Mouse (Mus musculus): ENCODE results near the gene Pdzd2. TPM values are rescaled to one million over a fixed set of nuclear protein-coding genes. Genes with fewer than 3 reads are reported as not detected.

The Pdzd2 gene
- polyA plus RNA-seq, 1 experiment from 2014 or later = 1.0 TPM

DNA sequence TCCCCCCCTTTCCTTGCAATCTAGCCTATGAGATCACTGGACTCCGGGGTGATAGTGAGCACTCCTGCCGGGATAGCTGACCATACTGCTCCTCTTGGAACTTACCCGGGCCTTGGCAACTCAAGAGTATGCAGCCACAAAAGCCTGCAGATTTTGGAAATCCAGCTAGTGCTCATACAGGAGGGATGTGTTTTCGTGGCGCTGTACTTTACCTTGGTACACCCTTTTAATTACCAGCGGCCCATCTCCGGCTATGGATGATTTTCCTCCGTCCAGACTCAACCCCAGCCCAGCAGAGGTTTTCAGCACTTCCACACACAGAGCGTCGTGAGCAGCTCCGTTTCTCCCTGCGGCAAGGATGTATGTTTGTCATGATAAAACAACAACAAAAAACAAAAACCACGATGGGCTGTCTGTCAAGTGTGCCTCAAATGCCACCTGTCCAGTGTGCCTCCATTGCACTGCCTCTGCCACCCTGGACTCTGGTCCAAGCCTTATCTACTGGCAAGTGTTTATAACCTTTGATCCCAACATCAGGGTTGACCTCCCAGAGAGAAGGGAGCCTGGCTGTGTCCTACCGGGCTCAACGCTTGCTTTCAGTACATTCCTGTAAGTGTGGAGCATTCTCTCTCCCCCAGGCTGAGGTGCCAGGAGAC is 374.2 kb downstream of the Pdzd2 start:
- Histone ChIP-seq H3K27ac (ENCODE audit: low read length) (no peak overlapping the region), H3K4me3 (ENCODE audit: low read depth, low read length) (no peak overlapping the region), H3K4me2 (ENCODE audit: low read depth, low read length) (no peak overlapping the region), H3K36me3 (ENCODE audit: control insufficient read depth, insufficient read depth) (no peaks in the 10 kb centered on the region), H3K27me3 (ENCODE audit: control insufficient read depth, insufficient read depth, low read depth, low read length) (no peaks in the 10 kb centered on the region), H3K9ac (ENCODE audit: low read depth, low read length) (no peak overlapping the region), H3K9me3 (replicated peaks; ENCODE audit: control insufficient read depth, low read length) (no peaks in the 10 kb centered on the region), H3K4me1 (ENCODE audit: control insufficient read depth, low read depth, low read length) (peaks cover 27% of the 10 kb centered on the region)
- 72% methylated on average over 15 of the region's 15 CpGs for WGBS (ENCODE audit: insufficient replicate concordance)
- ATAC-seq (ENCODE audit: low read depth) = peak; percentile 25; the same call in 1 of the 2 replicates

DNA sequence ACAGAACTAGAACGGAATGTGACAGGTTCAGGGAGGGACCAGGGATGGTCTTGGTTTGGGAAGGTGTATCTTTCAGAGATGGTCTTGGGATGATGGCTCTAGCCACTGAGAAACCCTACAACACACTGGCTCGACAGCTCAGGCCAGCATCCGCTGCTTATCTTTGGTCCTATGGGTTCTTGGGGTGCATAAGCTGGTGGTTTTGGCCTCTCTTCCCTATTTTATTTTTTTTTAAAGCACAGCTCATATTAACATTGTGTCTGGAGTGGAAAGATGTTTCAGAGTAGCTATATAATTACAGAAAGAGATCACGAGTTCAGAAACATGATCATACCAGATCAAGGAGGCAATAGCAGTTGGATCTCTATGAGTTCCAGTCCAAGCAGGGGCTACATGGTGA is 375.6 kb downstream of the Pdzd2 start:
- H3K4me2 ChIP-seq (ENCODE audit: low read depth, low read length) = no peak overlapping the region
- H3K9me3 ChIP-seq (replicated peaks; ENCODE audit: control insufficient read depth, low read length) = no peaks in the 10 kb centered on the region
- peaks cover 27% of the 10 kb centered on the region for H3K4me1 ChIP-seq (ENCODE audit: control insufficient read depth, low read depth, low read length)
- no peak overlapping the region for H3K9ac ChIP-seq (ENCODE audit: low read depth, low read length)
- no peaks in the 10 kb centered on the region for H3K36me3 ChIP-seq (ENCODE audit: control insufficient read depth, insufficient read depth)
- H3K4me3 ChIP-seq (ENCODE audit: low read depth, low read length) = no peak overlapping the region
- H3K27me3 ChIP-seq (ENCODE audit: control insufficient read depth, insufficient read depth, low read depth, low read length) = no peaks in the 10 kb centered on the region
- no peak for ATAC-seq (ENCODE audit: low read depth)
- WGBS (ENCODE audit: insufficient replicate concordance) = 60% methylated on average over 4 of the region's 4 CpGs
- H3K27ac ChIP-seq (ENCODE audit: low read length) = no peak overlapping the region

DNA sequence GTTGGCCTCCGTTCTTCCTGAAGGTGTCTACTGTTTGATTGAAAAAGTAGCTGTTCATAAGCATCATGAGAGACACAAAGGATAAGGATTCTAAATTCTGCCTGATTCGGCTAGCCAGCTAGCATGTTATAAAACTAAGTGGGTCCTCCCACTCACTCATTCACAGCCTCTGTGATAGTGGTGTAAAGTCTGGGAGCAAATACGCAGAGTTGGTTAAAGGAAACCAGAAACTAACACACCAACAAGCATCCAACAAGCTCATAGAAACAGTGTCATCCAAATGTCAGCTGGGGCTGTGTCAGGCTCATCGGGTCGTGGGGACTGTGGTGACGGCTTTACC is 377.1 kb downstream of the Pdzd2 start:
- Histone ChIP-seq H3K9me3 (replicated peaks; ENCODE audit: control insufficient read depth, low read length) (no peaks in the 10 kb centered on the region), H3K4me1 (ENCODE audit: control insufficient read depth, low read depth, low read length) (peaks cover 19% of the 10 kb centered on the region), H3K4me3 (ENCODE audit: low read depth, low read length) (no peak overlapping the region), H3K27me3 (ENCODE audit: control insufficient read depth, insufficient read depth, low read depth, low read length) (no peaks in the 10 kb centered on the region), H3K4me2 (ENCODE audit: low read depth, low read length) (no peak overlapping the region), H3K9ac (ENCODE audit: low read depth, low read length) (no peak overlapping the region), H3K36me3 (ENCODE audit: control insufficient read depth, insufficient read depth) (no peaks in the 10 kb centered on the region), H3K27ac (ENCODE audit: low read length) (no peak overlapping the region)
- ATAC-seq (ENCODE audit: low read depth) = no peak
- 79% methylated on average over 6 of the region's 6 CpGs for WGBS (ENCODE audit: insufficient replicate concordance)

DNA sequence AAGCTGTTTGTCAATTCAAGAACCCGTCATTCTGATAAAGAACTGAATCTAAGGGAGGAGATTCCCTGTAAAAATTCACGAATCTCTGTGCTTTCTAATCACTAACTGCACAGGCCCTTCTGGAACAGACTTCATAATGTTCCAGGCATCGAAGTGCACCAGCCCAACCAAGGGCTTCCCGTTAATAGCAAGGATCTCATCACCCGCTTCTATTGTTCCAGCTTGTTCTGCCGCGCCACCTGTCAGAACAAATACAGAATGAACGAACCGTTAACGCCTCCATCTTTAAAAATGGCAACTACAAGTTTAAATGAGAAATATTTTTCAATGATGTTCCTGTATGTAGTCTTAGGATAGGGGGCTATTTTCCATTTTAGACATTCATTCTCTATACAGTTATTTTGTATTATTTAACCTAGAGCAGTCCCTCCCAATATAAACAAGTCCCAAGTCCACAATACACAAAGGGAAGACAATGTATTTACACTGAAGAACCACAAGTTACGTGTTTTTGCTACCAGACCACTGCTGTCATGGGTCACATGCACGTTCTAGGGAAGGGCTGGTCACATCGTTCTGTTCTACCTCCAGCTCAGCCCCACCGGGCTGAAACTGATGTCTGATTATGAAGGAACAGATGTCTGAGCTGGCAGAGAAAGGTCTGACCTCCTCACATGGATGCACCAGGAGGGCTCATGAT is 377.6 kb downstream of the Pdzd2 start:
- Histone ChIP-seq H3K36me3 (ENCODE audit: control insufficient read depth, insufficient read depth) (no peaks in the 10 kb centered on the region), H3K27me3 (ENCODE audit: control insufficient read depth, insufficient read depth, low read depth, low read length) (no peaks in the 10 kb centered on the region), H3K27ac (ENCODE audit: low read length) (no peak overlapping the region), H3K9ac (ENCODE audit: low read depth, low read length) (no peak overlapping the region), H3K9me3 (replicated peaks; ENCODE audit: control insufficient read depth, low read length) (no peaks in the 10 kb centered on the region), H3K4me2 (ENCODE audit: low read depth, low read length) (no peak overlapping the region), H3K4me3 (ENCODE audit: low read depth, low read length) (no peak overlapping the region), H3K4me1 (ENCODE audit: control insufficient read depth, low read depth, low read length) (peaks cover 13% of the 10 kb centered on the region)
- 76% methylated on average over 14 of the region's 14 CpGs for WGBS (ENCODE audit: insufficient replicate concordance)
- ATAC-seq (ENCODE audit: low read depth) = no peak

DNA sequence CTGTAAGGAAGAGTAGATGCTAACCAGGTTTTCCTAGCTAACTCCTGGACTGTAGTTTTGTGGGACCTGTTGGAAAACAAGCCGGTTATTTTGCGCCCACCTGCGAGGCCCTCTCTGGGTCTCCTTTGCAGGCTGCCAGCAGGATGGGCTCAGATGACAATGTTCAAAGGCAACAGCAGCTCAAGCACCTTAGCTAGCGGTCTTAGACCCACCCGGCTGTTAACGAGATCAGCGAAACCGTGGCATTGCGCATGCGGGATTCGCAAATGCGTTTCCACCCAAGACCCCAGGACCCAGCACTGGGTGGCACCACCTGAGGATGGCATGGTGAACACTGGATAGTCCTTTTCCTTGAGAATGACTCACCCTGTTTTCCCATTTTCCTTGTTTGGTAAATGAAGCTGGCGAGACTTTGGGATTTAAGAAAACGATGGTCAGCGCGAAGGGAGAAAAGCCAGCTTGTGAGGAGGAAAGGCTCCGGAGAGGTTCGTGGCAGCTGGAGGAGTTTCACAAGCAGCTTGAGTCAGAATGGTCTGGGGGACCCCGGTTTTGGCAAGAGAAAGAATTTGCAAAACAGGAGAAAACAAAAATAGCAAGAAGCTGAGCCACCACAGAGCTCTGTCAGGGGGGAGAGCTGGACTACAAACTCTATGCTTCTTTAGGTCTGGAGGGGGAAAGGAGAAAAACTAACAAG is 379.1 kb downstream of the Pdzd2 start:
- 79% methylated on average over 19 of the region's 19 CpGs for WGBS (ENCODE audit: insufficient replicate concordance)
- Histone ChIP-seq H3K4me2 (ENCODE audit: low read depth, low read length) (no peak overlapping the region), H3K9ac (ENCODE audit: low read depth, low read length) (no peak overlapping the region), H3K27me3 (ENCODE audit: control insufficient read depth, insufficient read depth, low read depth, low read length) (no peaks in the 10 kb centered on the region), H3K4me1 (ENCODE audit: control insufficient read depth, low read depth, low read length) (peaks cover 3% of the 10 kb centered on the region), H3K27ac (ENCODE audit: low read length) (no peak overlapping the region), H3K4me3 (ENCODE audit: low read depth, low read length) (no peak overlapping the region), H3K36me3 (ENCODE audit: control insufficient read depth, insufficient read depth) (no peaks in the 10 kb centered on the region), H3K9me3 (replicated peaks; ENCODE audit: control insufficient read depth, low read length) (no peaks in the 10 kb centered on the region)
- ATAC-seq (ENCODE audit: low read depth) = no peak

DNA sequence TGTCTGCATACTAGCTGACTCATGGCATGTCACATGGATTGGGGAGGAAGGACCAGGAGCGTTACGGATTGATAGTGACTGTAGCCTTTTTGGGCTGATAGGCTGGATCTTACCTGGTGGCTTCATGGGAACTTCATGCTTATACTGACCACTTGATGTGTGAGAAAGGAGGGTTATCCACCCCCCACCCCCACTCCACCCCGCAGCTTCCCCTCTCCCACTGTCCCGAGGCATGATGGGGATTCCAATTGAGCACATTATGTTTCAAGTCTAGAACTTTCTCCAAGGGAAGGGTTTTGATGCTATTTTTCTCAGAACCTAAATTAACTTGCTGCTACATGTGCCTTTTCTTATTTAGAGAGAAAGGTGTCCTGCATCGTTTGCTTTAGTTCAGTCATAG is 381.3 kb downstream of the Pdzd2 start:
- H3K9me3 ChIP-seq (replicated peaks; ENCODE audit: control insufficient read depth, low read length) = no peaks in the 10 kb centered on the region
- 84% methylated on average over 5 of the region's 5 CpGs for WGBS (ENCODE audit: insufficient replicate concordance)
- H3K4me2 ChIP-seq (ENCODE audit: low read depth, low read length) = no peak overlapping the region
- no peak overlapping the region for H3K9ac ChIP-seq (ENCODE audit: low read depth, low read length)
- no peaks in the 10 kb centered on the region for H3K4me1 ChIP-seq (ENCODE audit: control insufficient read depth, low read depth, low read length)
- peaks cover 11% of the 10 kb centered on the region for H3K36me3 ChIP-seq (ENCODE audit: control insufficient read depth, insufficient read depth)
- no peak overlapping the region for H3K27ac ChIP-seq (ENCODE audit: low read length)
- H3K4me3 ChIP-seq (ENCODE audit: low read depth, low read length) = no peak overlapping the region
- ATAC-seq (ENCODE audit: low read depth) = no peak
- no peaks in the 10 kb centered on the region for H3K27me3 ChIP-seq (ENCODE audit: control insufficient read depth, insufficient read depth, low read depth, low read length)

DNA sequence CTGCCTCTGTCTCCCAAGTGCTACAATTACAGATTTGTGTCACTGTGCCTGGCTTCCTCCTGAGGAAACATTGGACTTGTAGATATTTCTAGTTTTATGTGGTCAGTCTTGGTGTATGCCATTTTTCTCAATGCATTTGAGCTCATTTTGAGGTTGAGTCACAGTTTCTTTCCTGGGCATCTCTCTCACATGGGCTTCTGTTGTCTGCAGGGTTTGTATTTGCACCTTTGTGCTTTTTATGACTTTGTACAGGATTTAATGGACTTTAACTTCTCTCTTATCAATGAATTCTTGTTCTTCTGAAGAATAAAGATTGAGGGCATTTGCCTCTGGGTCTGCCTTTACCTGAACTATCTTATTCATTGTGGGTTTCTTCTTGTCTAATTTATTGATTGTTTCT is 382.3 kb downstream of the Pdzd2 start:
- H3K27me3 ChIP-seq (ENCODE audit: control insufficient read depth, insufficient read depth, low read depth, low read length) = no peaks in the 10 kb centered on the region
- H3K9me3 ChIP-seq (replicated peaks; ENCODE audit: control insufficient read depth, low read length) = no peaks in the 10 kb centered on the region
- ATAC-seq (ENCODE audit: low read depth) = no peak
- H3K4me3 ChIP-seq (ENCODE audit: low read depth, low read length) = no peak overlapping the region
- H3K27ac ChIP-seq (ENCODE audit: low read length) = no peak overlapping the region
- peaks cover 17% of the 10 kb centered on the region for H3K36me3 ChIP-seq (ENCODE audit: control insufficient read depth, insufficient read depth)
- H3K4me1 ChIP-seq (ENCODE audit: control insufficient read depth, low read depth, low read length) = no peaks in the 10 kb centered on the region
- no peak overlapping the region for H3K4me2 ChIP-seq (ENCODE audit: low read depth, low read length)
- no peak overlapping the region for H3K9ac ChIP-seq (ENCODE audit: low read depth, low read length)

DNA sequence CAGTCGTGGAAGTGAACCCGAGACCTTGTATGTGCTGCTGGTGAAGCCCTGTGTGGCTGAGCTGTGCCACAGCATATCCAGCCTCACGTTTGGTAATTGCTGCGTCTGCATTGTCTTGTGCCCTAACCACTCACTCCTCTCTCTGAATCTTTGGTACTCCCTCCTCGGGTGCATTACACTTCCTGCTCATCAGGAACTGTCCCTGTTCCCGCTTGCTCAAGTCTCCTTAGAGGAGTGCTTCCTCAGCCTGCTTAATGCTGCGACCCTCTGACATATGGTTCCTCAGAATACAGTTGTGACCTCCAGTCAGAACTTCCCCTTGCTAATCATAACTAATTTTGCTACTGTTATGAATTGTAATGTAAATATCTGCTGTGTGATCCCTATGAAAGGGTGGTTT is 383.8 kb downstream of the Pdzd2 start:
- H3K4me1 ChIP-seq (ENCODE audit: control insufficient read depth, low read depth, low read length) = no peaks in the 10 kb centered on the region
- H3K27ac ChIP-seq (ENCODE audit: low read length) = no peak overlapping the region
- WGBS (ENCODE audit: insufficient replicate concordance) = 64% methylated on average over 7 of the region's 7 CpGs
- H3K4me3 ChIP-seq (ENCODE audit: low read depth, low read length) = no peak overlapping the region
- no peaks in the 10 kb centered on the region for H3K27me3 ChIP-seq (ENCODE audit: control insufficient read depth, insufficient read depth, low read depth, low read length)
- H3K36me3 ChIP-seq (ENCODE audit: control insufficient read depth, insufficient read depth) = peaks cover 25% of the 10 kb centered on the region
- no peak overlapping the region for H3K9ac ChIP-seq (ENCODE audit: low read depth, low read length)
- ATAC-seq (ENCODE audit: low read depth) = no peak; the same call in 1 of the 2 replicates
- H3K9me3 ChIP-seq (replicated peaks; ENCODE audit: control insufficient read depth, low read length) = no peaks in the 10 kb centered on the region
- H3K4me2 ChIP-seq (ENCODE audit: low read depth, low read length) = no peak overlapping the region

DNA sequence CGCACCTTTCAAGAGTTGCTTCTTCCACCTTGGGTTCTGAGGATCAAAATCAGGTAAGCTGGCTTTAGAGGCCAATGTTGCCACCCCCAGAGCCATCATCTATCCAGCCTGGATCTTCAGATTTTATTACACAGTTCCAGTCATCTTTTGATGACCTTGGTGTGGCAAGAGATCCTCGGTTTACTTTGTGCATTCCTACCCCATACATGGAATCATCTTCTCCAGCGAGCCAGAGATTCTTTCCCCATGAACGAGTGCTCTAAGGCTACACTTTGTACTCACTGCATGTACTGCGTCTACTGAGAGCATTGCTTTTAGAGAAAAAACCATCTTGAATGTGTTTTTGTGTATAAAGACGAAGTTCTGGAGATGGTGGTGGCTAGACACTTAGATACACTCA is 384.5 kb downstream of the Pdzd2 start:
- Histone ChIP-seq H3K27me3 (ENCODE audit: control insufficient read depth, insufficient read depth, low read depth, low read length) (no peaks in the 10 kb centered on the region), H3K9ac (ENCODE audit: low read depth, low read length) (no peak overlapping the region), H3K4me1 (ENCODE audit: control insufficient read depth, low read depth, low read length) (no peaks in the 10 kb centered on the region), H3K4me3 (ENCODE audit: low read depth, low read length) (no peak overlapping the region), H3K27ac (ENCODE audit: low read length) (no peak overlapping the region), H3K4me2 (ENCODE audit: low read depth, low read length) (no peak overlapping the region), H3K36me3 (ENCODE audit: control insufficient read depth, insufficient read depth) (peaks cover 25% of the 10 kb centered on the region), H3K9me3 (replicated peaks; ENCODE audit: control insufficient read depth, low read length) (no peaks in the 10 kb centered on the region)
- ATAC-seq (ENCODE audit: low read depth) = no peak
- WGBS (ENCODE audit: insufficient replicate concordance) = 79% methylated on average over 6 of the region's 6 CpGs
